Mouse (Mus musculus): ENCODE results near the gene Sae1.

GRCm38 (mm10) chr7:16273081-16273765 lies 114.4 kb downstream of the Sae1 start, which contains the start of gene Inafm1:
- TF ChIP-seq CTCF (IDR thresholded peaks at IDR 0.05; ENCODE audit: low read depth, low read length) (no peak), POLR2A (IDR thresholded peaks at IDR 0.05; ENCODE audit: insufficient read depth, low read length) (no peak), EP300 (IDR thresholded peaks at IDR 0.05; ENCODE audit: insufficient read depth, low read depth, low read length) (no peak)

All from ES-Bruce4 (cell line).